Mouse (Mus musculus): Measurements from ENCODE around the gene Mgme1.

- TF ChIP-seq CTCF (IDR thresholded peaks at IDR 0.05; ENCODE audit: low read depth) (no peak), EP300 (IDR thresholded peaks at IDR 0.05; ENCODE audit: low read depth) (no peak)
Measured at GRCm38 (mm10) chr2:144280568-144280967, 10.1 kb downstream of the Mgme1 start.

Data from liver, embryonic 14.5 days (tissue).